Mouse (Mus musculus) testis, adult 2 months (tissue): Measurements from ENCODE around the gene Gm10378. TPM values are rescaled to one million over a fixed set of nuclear protein-coding genes. Genes with fewer than 3 reads are reported as not detected.
"Not testable (repeated sequence)": the region's sequence is repeated elsewhere in the genome, so short reads cannot be mapped to it uniquely, and the experiment has no call there.

Experiments used
- H3K27ac ChIP-seq: fragments of 200-500 bp; 2 replicates; pipeline ENCODE4 v1.5.1; 2012; ENCODE audit warnings: low read depth, low read length; ENCODE audit not compliant: control insufficient read depth, insufficient read depth
- H3K27me3 ChIP-seq: fragments of 200-500 bp; 2 replicates; pipeline ENCODE4 v1.6.1; 2012; ENCODE audit warnings: mild to moderate bottlenecking, low read length, moderate library complexity; ENCODE audit not compliant: control insufficient read depth, insufficient read depth
- H3K36me3 ChIP-seq: fragments of 200-500 bp; 2 replicates; pipeline ENCODE4 v1.6.1; 2012; ENCODE audit warnings: mild to moderate bottlenecking, low read length; ENCODE audit not compliant: control insufficient read depth, insufficient read depth
- H3K4me1 ChIP-seq: fragments of 200-500 bp; 2 replicates; pipeline ENCODE4 v1.6.1; 2012; ENCODE audit warnings: low read length; ENCODE audit not compliant: control insufficient read depth, insufficient read depth
- H3K4me3 ChIP-seq: fragments of 200-500 bp; 2 replicates; pipeline ENCODE4 v1.5.1; 2012; ENCODE audit warnings: low read depth, mild to moderate bottlenecking, low read length, moderate library complexity, mixed read lengths; ENCODE audit not compliant: control insufficient read depth
- polyA plus RNA-seq: library from polyadenylated mRNA; depleted of rRNA; stranded (reverse); fragments of >200 nt; gene quantifications from 2 replicates; pipeline ENCODE4 v1.2.3, GENCODE M21; 2012; rRNA removed

Gm10378 gene
- not detected in 2 replicates for polyA plus RNA-seq

DNA sequence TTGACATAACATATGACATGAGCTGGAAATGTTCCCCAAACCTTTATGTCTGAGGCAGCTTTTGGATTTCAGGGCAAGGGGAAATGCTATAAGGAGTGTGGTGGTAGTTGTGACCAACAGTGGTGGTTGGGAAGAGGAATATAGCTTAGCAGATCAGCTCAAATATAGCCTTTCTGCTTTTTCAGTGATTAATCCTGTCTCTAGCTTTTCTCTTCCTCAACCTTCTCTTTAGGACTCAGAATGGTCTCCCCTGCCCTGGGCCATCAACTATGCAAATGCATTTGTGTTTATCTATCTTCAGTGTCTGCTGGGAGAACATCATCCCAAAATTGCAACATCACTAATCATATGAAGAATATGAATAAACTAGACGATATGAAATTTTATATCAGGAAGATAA is at the start of gene Gm10378:
Gene Gm10378 (plus strand): TSS at position 301 of the 400 bp plus-strand sequence.
- not testable (repeated sequence) for H3K4me3 ChIP-seq, H3K27ac ChIP-seq, H3K4me1 ChIP-seq, H3K36me3 ChIP-seq, H3K27me3 ChIP-seq

DNA sequence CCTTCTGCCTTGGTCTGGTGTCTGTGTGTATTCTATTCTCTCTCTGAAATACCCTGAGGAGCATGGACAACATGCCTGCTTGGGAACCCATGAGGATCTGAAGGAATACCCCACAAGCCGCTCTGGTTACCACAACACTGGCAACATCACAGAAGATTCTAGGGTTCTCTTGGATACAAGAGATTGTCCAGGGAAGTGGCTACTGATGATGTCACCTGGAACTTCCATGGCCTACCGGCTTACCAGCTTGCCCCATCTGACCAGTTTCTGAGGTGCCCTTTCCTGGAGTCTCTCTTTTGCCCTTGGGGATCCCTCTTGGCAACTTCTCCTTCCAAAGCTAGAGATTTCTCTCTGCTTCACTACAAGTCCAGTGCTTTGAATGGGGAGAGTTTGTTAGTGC is 13.9 kb upstream of the Gm10378 start, which contains the start of gene Gm3633:
Gene Gm3633 (minus strand): TSS at position 101 of the 400 bp plus-strand sequence.
- H3K4me3 ChIP-seq, H3K27ac ChIP-seq: not testable (repeated sequence)

More for the DNA sequence above, 13.9 kb upstream of the Gm10378 start, which contains the start of gene Gm3633:
- H3K4me1 ChIP-seq, H3K36me3 ChIP-seq, H3K27me3 ChIP-seq: not testable (repeated sequence)

Other genes starting within 250 kb of the Gm10378 start
- 0.21 and 0.36 TPM in 2 replicates for gene Gm8005, start 216.3 kb upstream of the Gm10378 start, polyA plus RNA-seq
- 0.54 and 0.77 TPM in 2 replicates for gene Gm8011, start 192.1 kb upstream of the Gm10378 start, polyA plus RNA-seq
- 0.13 and 0.21 TPM in 2 replicates for gene Gm8020, start 153.6 kb upstream of the Gm10378 start, polyA plus RNA-seq
- gene Gm8024, start 131.7 kb upstream of the Gm10378 start, polyA plus RNA-seq, result 0.23 and 0.88 TPM in 2 replicates
- 0.17 TPM in 1 of 2 replicates, not detected in the other for gene Gm17124, start 56.1 kb upstream of the Gm10378 start, polyA plus RNA-seq
- 0.11 TPM in 1 of 2 replicates, not detected in the other for gene Gm3633, start 14.0 kb upstream of the Gm10378 start, polyA plus RNA-seq
- gene Gm3015, start 112.9 kb downstream of the Gm10378 start, polyA plus RNA-seq, result 0.17 TPM in 1 of 2 replicates, not detected in the other
- 1.5 TPM in 1 of 2 replicates, not detected in the other for gene Gm10377, start 142.0 kb downstream of the Gm10378 start, polyA plus RNA-seq
- 0.61 and 0.64 TPM in 2 replicates for gene Gm21977, start 197.5 kb downstream of the Gm10378 start, polyA plus RNA-seq